Mouse (Mus musculus): ENCODE results near the gene Astn1.

DNA sequence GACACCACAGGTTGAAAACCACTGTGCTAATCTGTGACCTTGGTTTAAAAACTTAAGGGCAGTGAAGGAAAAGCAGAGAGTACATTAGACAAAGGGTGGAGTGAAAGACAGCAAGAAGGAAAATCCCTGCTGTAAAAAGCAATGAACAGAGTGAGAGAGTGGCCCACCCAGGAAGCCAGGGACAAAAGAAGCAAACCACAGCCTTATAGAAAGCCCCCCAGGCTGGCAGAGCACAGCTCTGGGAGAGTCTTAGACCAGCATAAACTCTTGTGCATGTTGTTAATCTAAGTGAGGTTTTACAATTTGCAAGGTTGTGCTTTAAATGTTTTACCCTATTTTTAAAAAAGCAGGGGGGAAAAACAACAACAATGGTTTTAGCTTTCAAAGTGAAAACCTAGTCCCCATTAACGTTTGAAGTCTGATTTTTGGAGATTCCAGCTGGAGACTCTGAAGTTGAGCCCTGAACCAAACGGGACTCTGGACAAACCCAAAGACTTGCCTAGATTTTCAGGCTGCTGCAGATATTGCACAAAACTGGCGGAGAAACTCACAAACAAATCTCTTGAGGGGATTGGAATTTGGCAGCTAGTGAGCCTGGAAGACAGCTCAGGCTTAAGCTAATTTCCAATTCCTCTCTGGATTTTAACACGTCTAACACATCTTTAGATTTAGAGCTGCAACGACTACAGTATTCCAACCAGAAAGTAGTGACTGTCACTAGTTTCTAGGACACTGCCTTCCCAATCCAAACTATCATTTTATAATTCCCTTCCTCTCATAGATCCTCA, 377.3 kb downstream of the Astn1 start:
- TF ChIP-seq CTCF (IDR thresholded peaks at IDR 0.05; ENCODE audit: control insufficient read depth, insufficient read depth, insufficient replicate concordance, low read depth, low read length) (no peak), POLR2A (IDR thresholded peaks at IDR 0.05; ENCODE audit: control insufficient read depth, low read depth, low read length) (no peak)
